Mouse (Mus musculus) limb, embryonic 13.5 days (tissue): Measurements from ENCODE around the gene Polr2g. TPM values are rescaled to one million over a fixed set of nuclear protein-coding genes. Genes with fewer than 3 reads are reported as not detected.

Experiments
- ATAC-seq: fragments of 200-750 bp; cut with Nextera tagmentation; 2 replicates; pipeline ENCODE4 v1.8.0; 2017; ENCODE audit warnings: low read depth, moderate number of reproducible peaks, moderate TSS enrichment; ENCODE audit not compliant: low FRiP score
- H3K27ac ChIP-seq: fragments of 300-500 bp; sonication (generic); 2 replicates; pipeline ENCODE4 v1.5.1; 2015; ENCODE audit warnings: inconsistent platforms, mild to moderate bottlenecking, moderate library complexity
- H3K27me3 ChIP-seq: fragments of 300-500 bp; sonication (generic); 2 replicates; pipeline ENCODE4 v1.6.1; 2015; ENCODE audit warnings: mild to moderate bottlenecking, inconsistent platforms
- H3K36me3 ChIP-seq: fragments of 300-500 bp; sonication (generic); 2 replicates; pipeline ENCODE4 v1.6.1; 2015; ENCODE audit warnings: inconsistent platforms, mild to moderate bottlenecking, moderate library complexity
- H3K4me1 ChIP-seq: fragments of 300-500 bp; sonication (generic); 2 replicates; pipeline ENCODE4 v1.6.1; 2015; ENCODE audit warnings: inconsistent platforms
- H3K4me2 ChIP-seq: fragments of 300-500 bp; sonication (generic); replicated peaks from 2 replicates; pipeline ENCODE4 v1.6.1; 2015; ENCODE audit warnings: inconsistent platforms, mild to moderate bottlenecking, moderate library complexity
- H3K4me3 ChIP-seq: fragments of 300-500 bp; sonication (generic); 2 replicates; pipeline ENCODE4 v1.5.1; 2015; ENCODE audit warnings: moderate library complexity, mild to moderate bottlenecking, inconsistent platforms
- H3K9ac ChIP-seq: fragments of 300-500 bp; sonication (generic); 2 replicates; pipeline ENCODE4 v1.6.1; 2015; ENCODE audit warnings: mild to moderate bottlenecking, inconsistent platforms
- H3K9me3 ChIP-seq: fragments of 300-500 bp; sonication (generic); 2 replicates; pipeline ENCODE4 v1.6.1; 2016; ENCODE audit warnings: inconsistent platforms
- WGBS: fragments of 180-500 bp; shearing (Covaris S2); methylation state at CpG from one replicate; pipeline ENCODE4 v1.1.7; 2015; 5-methylcytosine and 5-hydroxymethylcytosine counted together
- polyA plus RNA-seq: library from polyadenylated mRNA; unstranded; fragments of >200 nt; fragmentation: Nextera tagmentation; extraction: Ambion mirVana; gene quantifications from 2 replicates; pipeline ENCODE4 v1.2.1, GENCODE M21; 2015

Gene Polr2g
- polyA plus RNA-seq, 1 experiment from 2014 or later = 183 TPM

DNA sequence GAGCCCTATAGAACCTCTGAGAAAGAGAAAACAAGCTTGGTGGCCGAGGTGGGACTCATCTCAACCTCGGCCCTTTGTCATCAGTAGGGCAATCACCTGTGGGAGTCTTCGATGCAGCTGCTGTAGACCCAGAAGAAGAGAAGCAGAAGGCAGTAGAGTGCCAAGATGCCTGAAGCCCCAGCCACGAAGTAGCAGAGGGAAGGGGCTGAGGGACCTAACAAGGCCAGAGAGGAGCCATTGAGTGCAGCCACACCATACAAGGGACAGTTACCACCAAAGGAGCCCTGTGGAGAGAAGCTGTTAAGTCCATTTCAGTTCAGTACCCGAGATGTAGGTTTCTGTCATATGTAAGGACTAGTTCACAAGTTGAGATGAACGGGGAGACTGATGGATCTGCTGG, 25.0 kb downstream of the Polr2g start:
- peak overlapping the region; percentile 98; the same call in 1 of the 2 replicates for H3K27ac ChIP-seq
- H3K4me1 ChIP-seq = peaks cover 33% of the 10 kb centered on the region
- H3K27me3 ChIP-seq = no peaks in the 10 kb centered on the region
- no peak for ATAC-seq
- H3K9ac ChIP-seq = peak overlapping the region; percentile 93
- H3K4me3 ChIP-seq = peak overlapping the region; percentile 76
- peaks cover 50% of the 10 kb centered on the region for H3K36me3 ChIP-seq
- H3K9me3 ChIP-seq = no peaks in the 10 kb centered on the region
- H3K4me2 ChIP-seq = peak overlapping the region; percentile 95
- WGBS = 55% methylated on average over 6 of the region's 6 CpGs

DNA sequence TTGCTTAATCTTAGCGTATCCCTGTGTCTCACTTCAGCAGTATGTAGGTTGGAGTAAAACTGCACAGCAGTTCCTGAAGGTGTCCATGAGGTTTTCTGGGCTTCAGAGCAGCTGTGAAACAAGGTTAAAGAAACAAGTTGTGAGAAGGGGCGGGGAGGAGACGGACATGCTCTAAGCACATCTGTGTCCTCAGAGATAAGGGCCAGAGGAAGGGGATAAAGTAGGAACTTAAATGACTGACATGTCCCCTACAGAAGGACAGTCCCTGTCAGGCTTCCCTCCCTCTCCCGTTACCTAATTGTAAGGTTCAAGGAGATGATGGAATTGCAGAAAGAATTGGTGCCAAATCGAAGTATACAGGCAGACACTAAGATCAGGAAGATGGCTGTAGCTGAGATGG, 25.4 kb downstream of the Polr2g start:
- WGBS = 86% methylated on average over 5 of the region's 5 CpGs
- H3K9me3 ChIP-seq = no peaks in the 10 kb centered on the region
- peak overlapping the region; percentile 95 for H3K4me2 ChIP-seq
- H3K4me1 ChIP-seq = peaks cover 33% of the 10 kb centered on the region
- peak overlapping the region; percentile 93 for H3K9ac ChIP-seq
- peak overlapping the region; percentile 98; the same call in 1 of the 2 replicates for H3K27ac ChIP-seq
- no peaks in the 10 kb centered on the region for H3K27me3 ChIP-seq
- no peak for ATAC-seq
- peak overlapping the region; percentile 76 for H3K4me3 ChIP-seq
- H3K36me3 ChIP-seq = peaks cover 50% of the 10 kb centered on the region

DNA sequence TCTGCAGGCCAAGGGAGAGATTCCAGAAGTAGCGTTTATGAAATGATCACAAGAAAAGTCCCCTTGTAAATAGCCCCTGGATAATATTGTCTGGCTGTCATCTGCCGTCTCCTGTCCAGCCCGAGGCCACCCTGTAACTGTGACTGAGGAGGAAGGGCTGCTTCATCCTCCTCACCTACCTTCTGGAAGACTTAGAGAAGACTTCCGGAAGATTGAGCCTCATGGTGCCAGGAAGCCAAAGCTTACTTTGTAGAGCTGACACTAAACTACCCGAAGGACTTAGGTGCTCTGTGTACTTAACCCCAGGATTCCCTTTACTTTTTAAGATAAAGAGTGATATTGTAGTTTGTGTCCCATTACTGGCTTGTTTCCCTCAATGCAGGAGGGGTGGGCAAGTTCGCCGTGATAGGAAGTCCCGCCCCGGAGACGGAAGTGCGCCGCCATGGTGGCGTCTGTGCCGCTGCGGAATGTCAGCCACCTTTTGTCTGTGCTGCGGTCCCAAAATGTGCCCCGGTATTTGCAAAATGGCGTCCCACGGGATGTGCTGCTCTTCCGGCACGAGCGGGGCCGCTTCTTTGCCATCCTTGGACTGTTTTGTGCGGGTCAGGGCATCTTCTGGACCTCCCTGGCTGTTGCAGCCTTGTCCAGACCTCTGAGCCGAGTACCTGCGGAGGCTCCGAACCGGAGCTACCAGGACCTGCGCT, 27.7 kb downstream of the Polr2g start, which contains the start of gene Tmem223:
TSS of gene Tmem223 (plus strand) at position 430 of the 704 bp plus-strand sequence.
- H3K9me3 ChIP-seq = 0 out of 2 replicates have a peak, but pooled peaks cover under 1% of the 10 kb centered on the region
- H3K9ac ChIP-seq = peak within 1 kb of the TSS; percentile 95
- peaks cover 68% of the 10 kb centered on the region for H3K36me3 ChIP-seq
- H3K27ac ChIP-seq = peak within 1 kb of the TSS; percentile 89
- H3K27me3 ChIP-seq = no peaks in the 10 kb centered on the region
- H3K4me3 ChIP-seq = peak within 1 kb of the TSS; percentile 78
- H3K4me2 ChIP-seq = peak within 1 kb of the TSS; percentile 77
- ATAC-seq = no peak; the same call in 1 of the 2 replicates
- WGBS = 21% methylated on average over 29 of the region's 29 CpGs
- peaks cover 31% of the 10 kb centered on the region for H3K4me1 ChIP-seq

DNA sequence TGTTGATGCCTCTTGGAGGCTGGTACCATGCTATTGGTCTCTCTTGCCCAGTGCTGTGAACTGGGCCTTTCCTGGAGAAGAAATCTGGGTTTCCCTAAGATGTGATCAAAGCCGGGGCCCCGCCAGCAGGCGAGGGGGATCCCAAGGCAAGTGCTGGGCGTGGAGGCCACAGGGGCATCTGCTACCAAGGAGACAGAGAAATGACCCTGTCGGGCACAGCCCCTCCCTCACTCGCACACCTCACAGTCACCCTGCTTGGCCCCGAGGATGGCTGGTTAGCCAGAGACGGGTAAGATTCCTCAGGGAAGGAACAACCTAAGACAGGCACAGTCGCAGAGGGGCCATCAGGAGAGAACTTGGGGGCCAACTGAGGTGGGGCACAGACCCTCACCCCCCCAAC, 32.8 kb downstream of the Polr2g start:
- H3K4me3 ChIP-seq = no peak overlapping the region
- H3K27ac ChIP-seq = no peak overlapping the region
- 94% methylated on average over 9 of the region's 9 CpGs for WGBS
- peaks cover 5% of the 10 kb centered on the region; the same call in 1 of the 2 replicates for H3K9me3 ChIP-seq
- peaks cover 5% of the 10 kb centered on the region; the same call in 1 of the 2 replicates for H3K4me1 ChIP-seq
- H3K4me2 ChIP-seq = no peak overlapping the region
- H3K9ac ChIP-seq = no peak overlapping the region
- no peak for ATAC-seq
- H3K36me3 ChIP-seq = peaks cover 86% of the 10 kb centered on the region
- H3K27me3 ChIP-seq = no peaks in the 10 kb centered on the region

DNA sequence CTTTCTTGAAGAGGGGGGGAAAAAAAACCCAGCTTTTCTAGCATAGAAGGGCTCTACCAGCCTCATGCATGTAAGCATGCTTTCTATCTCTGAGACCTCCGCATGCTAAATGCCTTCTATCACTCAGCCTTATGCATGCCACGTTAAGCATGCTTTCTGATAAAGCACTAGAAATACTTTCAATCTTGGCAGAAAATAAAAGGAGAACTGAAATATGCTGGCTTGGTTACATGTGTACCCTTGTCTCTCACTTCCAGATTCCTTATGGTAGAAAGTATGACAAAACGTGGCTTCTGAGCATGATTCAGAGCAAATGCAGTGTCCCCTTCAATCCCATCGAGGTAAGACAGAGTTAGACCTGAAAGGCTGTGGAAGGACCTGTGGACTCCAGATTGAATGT, 35.1 kb downstream of the Polr2g start:
- H3K36me3 ChIP-seq = peaks cover 64% of the 10 kb centered on the region
- ATAC-seq = no peak

DNA sequence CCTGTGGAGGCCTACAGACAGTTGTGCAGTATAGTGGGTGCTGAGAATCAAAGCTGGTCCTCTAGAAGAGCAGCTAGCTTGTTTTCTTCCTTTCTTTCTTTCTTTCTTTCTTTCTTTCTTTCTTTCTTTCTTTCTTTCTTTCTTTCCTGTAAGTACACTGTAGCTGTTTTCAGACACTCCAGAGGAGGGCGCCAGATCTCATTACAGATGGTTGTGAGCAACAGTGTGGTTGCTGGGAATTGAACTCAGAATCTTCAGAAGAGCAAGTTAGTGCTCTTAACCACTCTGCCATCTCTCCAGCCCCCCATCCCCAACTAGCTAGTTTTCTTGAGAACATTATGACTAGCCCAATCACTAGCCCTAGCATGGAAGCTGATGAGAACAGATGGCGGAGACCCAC, 37.6 kb downstream of the Polr2g start:
- Histone ChIP-seq H3K4me2 (no peak overlapping the region), H3K9ac (no peak overlapping the region), H3K4me1 (peaks cover 19% of the 10 kb centered on the region), H3K27me3 (no peaks in the 10 kb centered on the region), H3K4me3 (no peak overlapping the region), H3K9me3 (peaks cover 5% of the 10 kb centered on the region; the same call in 1 of the 2 replicates), H3K36me3 (peaks cover 41% of the 10 kb centered on the region), H3K27ac (no peak overlapping the region)
- ATAC-seq = no peak
- 88% methylated on average over 2 of the region's 2 CpGs for WGBS

More for the DNA sequence above, 35.1 kb downstream of the Polr2g start:
- no peak overlapping the region for H3K4me2 ChIP-seq
- no peaks in the 10 kb centered on the region for H3K27me3 ChIP-seq
- peaks cover 5% of the 10 kb centered on the region; the same call in 1 of the 2 replicates for H3K9me3 ChIP-seq
- WGBS = 94% methylated on average over 4 of the region's 4 CpGs
- H3K9ac ChIP-seq = no peak overlapping the region
- H3K4me3 ChIP-seq = no peak overlapping the region
- no peak overlapping the region for H3K27ac ChIP-seq
- peaks cover 8% of the 10 kb centered on the region for H3K4me1 ChIP-seq

DNA sequence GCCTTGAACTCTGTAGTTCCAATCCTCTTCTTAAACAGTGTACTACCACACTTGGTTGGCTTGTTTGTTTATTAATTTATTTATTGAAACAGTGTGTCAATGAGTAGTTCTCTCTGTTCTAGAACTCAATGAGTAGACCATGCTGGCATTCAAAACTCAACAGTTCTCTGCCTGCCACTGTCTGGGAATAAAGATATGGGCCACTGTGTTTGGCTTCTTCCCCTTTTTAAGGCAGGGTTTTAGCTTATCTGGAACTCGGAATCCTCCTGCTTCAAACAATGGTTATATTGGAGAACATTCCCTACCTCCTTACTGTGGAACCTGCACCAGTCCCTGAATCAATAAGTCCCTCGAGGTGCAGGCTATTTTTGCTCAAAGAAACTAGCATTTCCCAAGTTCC, 39.5 kb downstream of the Polr2g start:
- 85% methylated on average over 2 of the region's 2 CpGs for WGBS
- H3K27me3 ChIP-seq = no peaks in the 10 kb centered on the region
- H3K4me2 ChIP-seq = peak overlapping the region; percentile 86
- H3K36me3 ChIP-seq = peaks cover 40% of the 10 kb centered on the region
- peaks cover 28% of the 10 kb centered on the region for H3K4me1 ChIP-seq
- H3K4me3 ChIP-seq = no peak overlapping the region
- H3K9me3 ChIP-seq = no peaks in the 10 kb centered on the region
- no peak overlapping the region for H3K9ac ChIP-seq
- no peak overlapping the region for H3K27ac ChIP-seq
- ATAC-seq = no peak

DNA sequence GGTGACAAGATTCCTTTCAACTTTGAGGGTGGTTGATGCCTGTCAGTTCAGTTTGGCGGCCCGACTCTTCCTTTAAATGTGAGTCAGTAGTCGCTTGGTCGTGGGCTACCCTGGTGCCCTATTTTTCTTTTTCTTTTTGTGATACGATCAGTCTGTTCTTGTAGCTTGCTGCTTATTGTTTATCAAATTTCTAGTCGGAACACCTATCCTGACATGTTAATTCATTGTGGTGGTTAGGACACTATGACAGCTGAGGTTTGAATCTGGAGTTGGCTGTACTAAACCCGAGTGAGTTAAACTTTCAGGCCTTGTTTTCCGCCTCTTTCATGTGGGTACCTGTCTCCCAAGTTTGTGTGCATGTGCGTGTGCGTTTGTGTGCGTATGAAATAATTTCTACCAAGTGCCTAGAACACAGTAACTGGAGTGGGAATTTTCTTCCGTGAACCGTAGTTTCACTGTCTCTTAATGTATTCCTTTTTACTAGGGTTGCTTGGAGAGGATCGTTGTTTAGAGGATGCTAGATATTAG, 40.8 kb downstream of the Polr2g start:
- Histone ChIP-seq H3K27ac (peak overlapping the region; percentile 90), H3K4me1 (peaks cover 28% of the 10 kb centered on the region), H3K4me2 (peak overlapping the region; percentile 86), H3K27me3 (no peaks in the 10 kb centered on the region), H3K9ac (peak overlapping the region; percentile 95), H3K4me3 (peak overlapping the region; percentile 98), H3K9me3 (no peaks in the 10 kb centered on the region), H3K36me3 (peaks cover 40% of the 10 kb centered on the region)
- 2% methylated on average over 14 of the region's 14 CpGs for WGBS
- ATAC-seq = no peak

DNA sequence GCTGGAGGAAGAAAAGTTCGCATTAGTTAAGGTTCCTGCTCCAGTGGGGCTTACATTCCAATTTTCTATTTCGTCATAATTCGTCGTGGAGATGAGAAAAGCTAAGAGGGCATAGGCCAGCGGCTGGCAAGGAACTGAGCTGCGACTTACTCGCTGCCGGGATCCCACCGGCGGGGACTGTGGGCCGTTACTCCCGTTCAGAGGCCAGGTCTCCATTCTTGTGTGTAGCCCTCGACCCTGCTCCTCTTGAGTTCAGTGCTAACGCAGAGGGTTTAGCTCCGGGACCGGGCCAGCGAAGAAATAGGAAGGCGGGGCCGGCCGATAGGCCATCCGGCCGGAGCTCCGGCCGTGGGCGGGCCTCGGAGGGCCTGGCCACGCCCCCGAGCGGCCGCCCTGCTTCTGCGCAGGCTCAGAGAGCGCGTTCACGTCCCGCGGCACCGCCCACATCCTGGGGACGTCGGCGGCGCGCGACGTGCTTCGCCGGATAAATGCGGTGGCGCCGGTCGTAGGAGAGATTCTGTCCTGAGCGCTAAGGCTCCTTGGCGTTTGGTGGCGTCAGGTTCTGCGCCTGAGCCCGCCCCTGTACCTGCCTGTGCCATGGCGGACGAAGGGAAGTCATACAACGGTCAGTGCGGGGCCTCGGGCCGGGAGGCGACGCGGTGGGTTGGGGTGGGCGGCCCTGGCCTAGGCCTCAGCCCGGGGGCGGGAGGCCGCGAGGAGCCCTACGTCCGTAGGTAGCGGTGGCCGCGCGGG, 41.6 kb downstream of the Polr2g start, which contains the start of gene Nxf1:
TSS of gene Nxf1 (plus strand) at position 439 of the 753 bp plus-strand sequence.
- Histone ChIP-seq H3K9ac (peak within 1 kb of the TSS; percentile 95), H3K36me3 (peaks cover 40% of the 10 kb centered on the region), H3K9me3 (no peaks in the 10 kb centered on the region), H3K4me3 (peak within 1 kb of the TSS; percentile 98), H3K4me2 (peak within 1 kb of the TSS; percentile 86), H3K27ac (peak within 1 kb of the TSS; percentile 90), H3K27me3 (no peaks in the 10 kb centered on the region), H3K4me1 (peaks cover 28% of the 10 kb centered on the region)
- under 1% methylated on average over 74 of the region's 75 CpGs for WGBS
- ATAC-seq = peak; percentile 93

DNA sequence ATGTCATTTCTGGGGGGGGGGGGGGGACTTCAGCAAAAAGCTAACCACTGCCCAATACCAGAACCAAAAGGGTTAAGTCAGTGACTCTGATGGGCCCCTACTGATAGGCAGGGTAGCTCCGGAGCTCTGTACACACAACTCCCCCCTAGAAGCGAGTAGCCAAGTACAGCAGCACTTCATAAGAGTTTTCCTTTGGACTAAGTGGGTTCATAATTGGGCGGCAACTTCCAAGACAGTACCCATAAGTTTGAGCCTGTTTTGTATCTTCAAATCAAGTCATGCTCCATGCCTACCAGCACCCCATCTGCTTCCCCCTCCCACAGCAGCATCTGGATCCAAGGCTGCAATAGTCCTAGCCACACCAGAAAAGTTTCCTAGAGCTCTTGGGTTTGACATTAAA, 42.7 kb downstream of the Polr2g start:
- Histone ChIP-seq H3K27me3 (no peaks in the 10 kb centered on the region), H3K4me3 (peak overlapping the region; percentile 98; the same call in 1 of the 2 replicates), H3K27ac (0 out of 2 replicates have a peak overlapping the region, but pooled peaks have one; percentile 4), H3K9ac (no peak overlapping the region), H3K36me3 (peaks cover 51% of the 10 kb centered on the region), H3K4me1 (peaks cover 28% of the 10 kb centered on the region), H3K4me2 (peak overlapping the region; percentile 86), H3K9me3 (no peaks in the 10 kb centered on the region)
- no peak for ATAC-seq
- 88% methylated on average over 3 of the region's 3 CpGs for WGBS

DNA sequence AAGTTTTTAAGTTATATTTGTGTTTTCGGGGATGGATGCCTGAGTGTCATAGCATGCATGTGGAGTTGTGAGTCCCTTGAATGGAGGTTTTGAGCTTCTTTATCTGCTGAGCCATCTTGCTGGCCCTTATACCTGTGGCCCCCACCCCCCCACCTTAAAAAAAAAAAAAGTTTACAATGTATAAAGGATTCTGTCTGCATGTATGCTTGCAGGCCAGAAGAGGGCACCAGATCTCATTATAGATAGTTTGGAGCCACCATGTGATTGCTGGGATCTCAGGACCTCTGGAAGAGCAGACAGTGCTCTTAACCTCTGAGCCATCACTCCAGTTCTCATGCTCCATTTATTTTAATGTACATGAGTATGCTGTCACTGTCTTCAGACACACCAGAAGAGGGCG, 51.0 kb downstream of the Polr2g start:
- no peak overlapping the region for H3K9ac ChIP-seq
- H3K27ac ChIP-seq = no peak overlapping the region
- no peak overlapping the region for H3K4me3 ChIP-seq
- ATAC-seq = no peak; the same call in 1 of the 2 replicates
- H3K4me1 ChIP-seq = peaks cover 10% of the 10 kb centered on the region
- 73% methylated on average over 2 of the region's 2 CpGs for WGBS
- peaks cover 96% of the 10 kb centered on the region for H3K36me3 ChIP-seq
- no peak overlapping the region for H3K4me2 ChIP-seq
- no peaks in the 10 kb centered on the region for H3K9me3 ChIP-seq
- no peaks in the 10 kb centered on the region for H3K27me3 ChIP-seq

DNA sequence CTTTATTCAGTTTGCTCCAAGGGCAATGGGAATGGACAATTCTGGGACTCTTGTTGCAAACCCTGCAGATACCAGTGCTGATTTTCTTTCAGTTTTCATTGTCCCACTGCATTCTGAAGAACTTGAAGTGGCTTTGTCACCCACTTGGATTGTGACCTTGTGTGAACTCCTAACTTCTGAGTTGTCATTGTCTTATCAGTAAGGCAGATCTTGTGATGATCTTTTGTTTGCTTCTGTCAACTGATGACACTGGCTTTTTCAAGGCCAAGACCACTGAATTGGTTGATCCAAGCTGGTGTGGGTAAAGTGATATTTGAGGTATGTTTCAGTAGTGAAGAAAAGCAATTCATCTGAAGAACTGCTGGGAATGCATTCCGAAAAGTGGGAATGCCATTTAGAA, 53.0 kb downstream of the Polr2g start:
- ATAC-seq = no peak
- peaks cover 81% of the 10 kb centered on the region for H3K36me3 ChIP-seq
- WGBS = 98% methylated on average over 1 of the region's 1 CpGs

More for the DNA sequence above, 53.0 kb downstream of the Polr2g start:
- no peak overlapping the region for H3K4me2 ChIP-seq
- H3K4me1 ChIP-seq = peaks cover 20% of the 10 kb centered on the region
- H3K27me3 ChIP-seq = no peaks in the 10 kb centered on the region
- no peaks in the 10 kb centered on the region for H3K9me3 ChIP-seq
- no peak overlapping the region for H3K27ac ChIP-seq
- H3K4me3 ChIP-seq = no peak overlapping the region
- H3K9ac ChIP-seq = no peak overlapping the region
